Mouse (Mus musculus): ENCODE results near the gene Batf2.

DNA sequence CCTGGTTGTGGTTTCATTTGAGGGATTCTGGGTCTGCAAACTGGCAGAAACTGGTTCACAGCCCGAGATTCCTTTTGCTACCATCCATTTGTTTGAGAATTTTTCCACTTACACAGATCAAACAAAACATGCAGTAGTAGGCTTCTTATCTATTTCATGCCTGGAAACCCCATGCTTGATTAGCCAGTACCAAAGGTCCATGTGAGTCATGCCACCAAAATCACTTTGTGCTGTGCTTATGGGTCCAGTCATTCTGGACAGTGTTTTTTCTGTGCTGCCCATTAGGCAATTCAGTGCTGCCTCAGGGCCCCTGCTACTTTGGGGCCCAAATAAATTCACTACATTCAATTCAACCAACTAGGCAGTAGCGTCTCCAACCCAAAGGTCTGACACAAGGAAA lies 63.5 kb downstream of the Batf2 start:
- TF ChIP-seq CTCF (IDR thresholded peaks at IDR 0.05; ENCODE audit: control insufficient read depth, insufficient read depth, low read length) (no peak), POLR2A (IDR thresholded peaks at IDR 0.05; ENCODE audit: borderline replicate concordance, control insufficient read depth, low read depth, low read length) (no peak)
